Mouse (Mus musculus) fat pad, adult 2 months (tissue): ENCODE measurements around the gene Large1.
"Not testable (repeated sequence)": the region's sequence is repeated elsewhere in the genome, so short reads cannot be mapped to it uniquely, and the experiment has no call there.

Source experiments
- DNase-seq: peaks from one replicate; pipeline ENCODE4 v3.0.0-alpha.2; 2011; ENCODE audit warnings: low read depth, low spot score; ENCODE audit errors: extremely low read depth

The Large1 gene

GRCm38 (mm10) chr8:73353108-73353793 is at the start of gene Large1:
Gene Large1 (minus strand): TSS chr8:73353540.
- peak; percentile 63 for DNase-seq

GRCm38 (mm10) chr8:73400343-73400742 is 47.0 kb upstream of the Large1 start:
- DNase-seq: no peak

- DNase-seq: not testable (repeated sequence)
These were observed 19.7 kb upstream of the Large1 start for GRCm38 (mm10) chr8:73373001-73373400.

DNA sequence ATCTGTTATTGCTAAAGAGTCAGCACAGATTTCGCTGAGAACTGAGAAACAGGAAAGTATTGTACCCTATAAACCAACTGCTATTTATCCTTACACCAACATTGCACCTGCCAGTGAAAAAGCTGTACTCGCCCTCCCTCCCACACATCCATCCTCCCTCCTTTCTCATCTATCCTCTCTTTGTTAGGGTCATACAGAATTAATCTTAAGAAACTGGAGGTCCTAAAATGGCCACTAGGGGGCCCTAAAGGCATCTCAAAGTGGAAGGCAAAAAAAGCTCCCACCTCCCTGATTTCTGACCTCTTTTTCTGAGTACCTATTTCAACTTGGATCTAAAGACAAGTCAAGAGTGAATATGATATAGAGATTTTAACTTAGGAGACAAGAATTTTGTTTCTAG is 2.6 kb upstream of the Large1 start:
- DNase-seq: no peak

DNA sequence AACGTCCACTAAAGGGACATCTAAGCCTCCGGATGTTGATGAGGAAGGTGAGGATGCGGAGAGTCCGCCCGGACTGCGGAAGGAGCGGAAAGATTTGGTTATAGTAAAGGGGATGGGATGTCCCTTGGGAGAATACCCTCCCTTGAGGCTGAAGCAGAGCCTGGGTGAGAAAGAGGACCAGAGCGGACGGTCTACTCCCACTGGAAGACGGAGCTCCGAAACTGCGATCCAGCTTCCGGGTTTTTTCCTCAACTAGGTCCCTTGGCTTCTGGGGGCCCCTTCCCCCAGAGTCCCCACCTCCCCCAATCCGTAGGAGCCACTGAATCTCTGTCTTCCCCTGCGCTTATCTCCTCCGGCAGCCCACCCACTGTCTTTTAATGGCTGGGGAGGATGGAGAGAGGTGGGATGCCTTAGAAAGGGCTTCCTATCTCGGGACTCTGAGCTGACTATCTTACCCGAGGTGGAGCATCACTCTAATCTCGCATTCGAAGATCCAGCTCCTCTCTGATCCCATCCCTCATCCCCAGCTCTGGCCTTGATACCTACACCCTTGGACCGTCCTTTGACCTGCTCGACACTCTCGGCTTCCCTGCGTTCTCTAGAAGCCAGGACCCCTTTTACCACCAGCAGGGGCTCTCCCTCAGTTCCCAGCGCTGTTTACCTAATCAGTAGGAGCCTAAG is 1.0 kb upstream of the Large1 start:
- DNase-seq: no peak

DNA sequence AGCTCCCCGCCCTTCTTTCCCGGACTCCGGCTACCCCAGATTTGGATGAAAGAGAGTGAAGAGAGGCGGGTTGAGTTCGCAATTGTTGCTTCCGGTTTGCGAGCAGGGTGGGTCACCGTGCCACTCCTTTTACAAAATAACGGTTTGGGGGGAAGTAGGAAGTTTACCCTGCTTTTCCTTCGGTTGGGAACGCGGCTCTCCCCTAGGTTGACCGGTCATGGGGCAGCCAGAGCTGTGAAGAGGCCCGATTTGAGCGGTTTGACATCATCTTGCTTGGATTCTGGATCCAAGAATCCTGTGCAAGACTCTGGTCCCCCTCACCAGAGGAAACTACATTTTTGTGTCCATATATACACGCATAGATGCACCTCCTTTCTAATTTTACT is 447 bp upstream of the Large1 start:
- no peak for DNase-seq

- no peak for DNase-seq
These were observed 836 bp downstream of the Large1 start for GRCm38 (mm10) chr8:73352301-73353107.

DNA sequence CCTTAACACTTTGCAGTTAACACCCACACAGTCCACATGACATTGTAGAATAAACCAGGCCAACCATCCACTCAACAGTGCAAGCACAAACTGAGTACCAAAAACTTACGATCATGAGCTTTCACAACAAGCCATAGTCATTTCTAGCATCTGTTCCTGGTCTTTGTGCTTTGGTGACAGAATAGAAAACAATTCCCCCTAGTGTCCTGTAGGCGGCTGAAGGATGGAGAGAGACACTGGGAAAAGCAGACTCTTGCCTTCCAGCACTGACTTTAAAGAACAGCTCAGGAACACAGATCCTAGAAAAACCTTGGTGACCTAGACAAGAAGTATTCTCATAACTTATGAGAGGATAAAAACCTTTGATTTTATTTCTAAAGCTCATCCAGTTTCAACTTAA is 3.0 kb downstream of the Large1 start:
- DNase-seq: no peak

- no peak for DNase-seq
These were observed 10.5 kb downstream of the Large1 start for GRCm38 (mm10) chr8:73342761-73343395.

- DNase-seq: no peak
These were observed 16.5 kb downstream of the Large1 start for GRCm38 (mm10) chr8:73336845-73337244.

DNA sequence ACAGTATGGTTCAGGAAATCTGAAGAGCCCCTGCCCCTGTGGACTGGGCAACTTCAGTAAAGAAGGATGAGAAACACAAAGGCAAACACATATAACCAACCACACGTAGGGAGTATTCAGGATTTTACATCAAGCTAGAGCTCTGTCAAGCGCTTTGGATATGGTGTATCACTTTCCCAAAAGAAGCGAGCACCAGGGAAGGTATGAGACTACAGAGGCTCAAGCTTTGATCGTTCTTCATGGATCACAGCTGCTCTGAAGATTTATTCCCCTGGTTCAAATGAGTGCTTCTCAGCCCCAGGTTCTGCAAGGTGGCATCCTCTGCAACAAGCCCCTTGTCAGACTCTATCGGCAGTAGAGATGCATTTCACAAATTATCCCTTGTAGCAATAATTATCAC is 24.2 kb downstream of the Large1 start:
- DNase-seq: no peak

DNA sequence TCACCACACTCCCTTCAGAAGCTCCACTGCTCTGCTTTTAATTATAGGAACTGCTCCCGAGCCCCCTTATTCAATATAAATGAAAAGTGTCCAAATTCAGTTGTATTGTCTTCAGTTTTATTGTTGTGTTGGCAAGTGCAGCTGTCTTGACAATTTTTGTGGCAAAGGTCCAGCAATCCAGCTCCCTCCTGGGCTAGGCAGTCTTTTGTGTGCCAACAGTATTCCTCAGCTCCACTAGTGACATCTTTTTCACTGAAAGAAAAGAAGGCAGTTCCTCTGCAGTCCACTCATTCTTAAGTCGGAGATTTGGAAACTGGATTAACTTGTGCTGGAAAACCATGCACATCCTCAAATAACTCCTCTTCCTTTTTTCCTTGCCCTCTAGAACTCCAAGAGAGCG is 25.3 kb downstream of the Large1 start:
- DNase-seq: no peak

- DNase-seq: no peak
These were observed 28.7 kb downstream of the Large1 start for GRCm38 (mm10) chr8:73324667-73325066.

DNA sequence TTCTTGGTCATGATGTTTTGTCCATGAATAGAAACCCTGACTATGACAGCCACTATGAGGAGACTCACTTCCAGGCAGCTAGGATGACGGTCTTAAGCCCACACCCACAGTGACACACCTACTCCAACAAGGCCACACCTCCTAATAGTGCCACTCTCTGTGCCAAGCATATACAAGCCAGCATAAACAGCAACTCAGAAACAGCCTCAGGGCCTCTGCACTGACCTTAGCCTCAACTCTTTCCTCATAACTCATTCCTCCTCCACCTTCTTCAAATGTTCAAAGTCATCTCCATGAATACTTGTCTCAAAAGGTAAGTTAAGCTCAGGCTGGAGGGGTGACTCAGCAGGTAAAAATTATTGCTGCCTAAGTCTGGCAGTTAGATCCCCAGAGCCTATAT is 29.7 kb downstream of the Large1 start:
- DNase-seq: peak; percentile 80

DNA sequence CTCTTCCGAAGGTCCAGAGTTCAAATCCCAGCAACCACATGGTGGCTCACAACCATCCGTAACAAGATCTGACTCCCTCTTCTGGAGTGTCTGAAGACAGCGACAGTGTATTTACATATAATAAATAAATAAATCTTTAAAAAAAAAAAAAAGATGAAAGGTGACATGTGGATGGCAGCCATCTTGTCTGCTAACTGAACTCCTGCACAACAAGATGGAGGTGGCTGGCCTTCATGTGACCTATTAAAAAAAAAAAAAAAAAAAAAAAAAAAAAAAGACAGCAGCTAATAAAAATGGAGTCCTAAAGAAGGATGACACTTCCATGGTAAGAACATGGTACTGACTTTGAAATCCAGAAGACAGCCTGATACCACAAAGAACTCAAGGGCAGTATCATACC is 33.8 kb downstream of the Large1 start:
- not testable (repeated sequence) for DNase-seq

DNA sequence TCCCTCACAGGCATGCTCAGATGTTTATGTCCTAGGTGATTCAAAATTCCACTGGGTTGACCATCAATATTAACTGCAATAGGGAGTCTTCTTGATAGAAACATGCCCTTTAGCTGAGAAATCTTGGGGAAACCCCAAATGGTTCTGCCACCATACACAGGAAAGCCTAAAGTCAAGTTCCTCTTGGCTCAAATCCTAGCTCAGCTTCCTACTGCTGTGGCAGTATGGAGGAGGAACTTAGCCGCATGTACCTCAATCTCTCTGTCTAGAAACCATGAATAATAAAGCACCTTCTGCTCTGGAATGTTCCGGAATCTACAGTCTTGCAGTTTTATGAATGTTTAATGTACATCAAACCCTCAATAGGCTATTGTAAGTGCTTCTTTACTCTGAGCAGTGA is 39.4 kb downstream of the Large1 start:
- no peak for DNase-seq

DNA sequence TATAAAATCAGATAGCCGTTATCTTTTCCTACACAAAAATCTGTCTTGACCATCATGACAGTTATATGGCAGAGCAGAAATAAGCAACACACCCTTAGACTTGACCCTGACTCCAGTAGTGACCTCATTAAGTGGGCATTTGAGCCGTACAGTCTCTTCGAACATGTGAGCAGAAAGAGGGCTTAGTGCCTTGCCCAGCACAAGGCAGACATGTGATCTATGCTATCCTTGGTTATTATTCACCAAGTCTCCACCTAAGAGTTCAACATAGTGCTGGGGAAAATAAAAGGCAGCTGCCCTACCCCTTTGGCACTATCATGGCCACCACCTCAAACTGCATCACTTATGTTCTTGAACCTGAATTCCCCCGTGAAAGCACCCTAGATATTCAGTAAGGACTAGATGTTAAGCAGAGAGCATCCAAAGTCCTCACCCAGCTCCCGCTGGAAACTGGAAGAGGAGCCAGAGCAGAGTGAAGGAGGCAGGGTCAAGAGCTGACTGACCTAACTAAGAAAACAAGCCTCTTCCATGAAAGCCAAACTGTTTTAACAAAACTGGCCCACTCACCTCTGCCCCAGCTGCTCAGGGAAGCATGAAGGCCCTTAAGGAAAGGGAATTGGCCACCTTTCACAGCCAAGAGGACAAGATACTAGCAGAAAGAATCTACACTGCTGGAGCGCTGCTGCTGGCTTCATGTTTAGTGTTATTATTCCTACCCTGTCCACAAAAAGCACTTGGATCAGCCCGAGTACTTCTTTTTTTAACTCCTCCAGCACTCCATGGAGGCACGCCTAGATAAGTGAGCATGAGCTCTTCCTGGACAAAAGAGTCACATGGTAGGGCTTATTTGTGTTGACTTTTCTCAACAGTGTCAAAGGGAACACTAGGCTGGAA is 40.4 kb downstream of the Large1 start:
- DNase-seq: no peak

DNA sequence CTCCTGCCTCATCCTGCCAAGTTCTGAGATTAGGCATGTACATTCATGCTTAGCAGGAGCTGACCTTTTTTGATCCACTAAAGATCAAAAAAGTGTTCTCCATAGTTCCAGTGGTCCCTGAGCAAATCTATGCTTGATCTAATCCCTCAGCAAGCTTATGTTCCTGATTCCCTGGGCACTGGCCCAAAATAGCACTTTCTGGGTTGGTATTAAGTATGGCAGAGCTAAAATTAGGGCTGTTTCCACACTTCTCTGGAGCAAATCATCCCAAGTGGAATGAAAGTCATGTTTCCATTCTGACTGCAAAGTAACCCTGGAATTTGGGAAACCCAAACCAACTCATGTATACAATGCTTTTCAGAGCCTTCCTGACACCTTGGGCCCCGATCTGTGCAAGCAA is 42.9 kb downstream of the Large1 start:
- no peak for DNase-seq

DNA sequence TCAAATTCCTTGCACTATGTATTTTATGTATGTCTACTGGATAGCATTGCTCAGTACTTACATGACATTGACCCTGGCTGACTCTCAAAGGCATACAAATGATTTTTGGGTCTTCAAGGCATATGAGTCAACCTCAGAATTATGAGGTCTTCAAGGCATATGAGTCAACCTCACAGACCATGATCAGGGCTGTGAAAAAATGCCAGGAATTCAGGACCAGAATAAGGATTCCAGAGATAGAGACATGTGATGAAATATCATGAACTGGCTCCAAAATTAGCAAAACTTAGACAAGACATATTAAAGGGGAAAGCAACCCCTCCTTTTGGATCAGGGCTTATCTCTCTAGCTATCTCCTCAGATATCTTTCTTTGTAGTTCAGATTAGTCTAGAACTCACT is 43.3 kb downstream of the Large1 start:
- no peak for DNase-seq

DNA sequence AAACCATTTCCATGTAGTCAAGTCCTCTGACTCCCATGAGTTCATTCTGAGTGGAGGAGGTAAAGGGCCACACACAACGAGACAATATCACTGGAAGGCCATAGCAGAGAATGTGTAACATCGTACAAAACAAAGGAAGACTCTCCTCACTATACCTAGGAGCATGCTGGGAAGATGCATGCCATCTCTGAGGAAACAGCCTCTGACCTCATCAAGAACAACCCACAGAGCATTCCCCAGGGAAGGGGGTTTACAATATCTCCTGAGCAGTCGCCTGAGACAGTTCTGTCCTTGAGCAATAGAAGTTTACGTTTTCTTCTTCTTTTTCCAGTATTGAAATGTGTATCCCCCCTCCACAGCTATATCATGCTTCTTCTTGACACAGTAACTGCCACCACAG is 49.4 kb downstream of the Large1 start:
- DNase-seq: no peak

DNA sequence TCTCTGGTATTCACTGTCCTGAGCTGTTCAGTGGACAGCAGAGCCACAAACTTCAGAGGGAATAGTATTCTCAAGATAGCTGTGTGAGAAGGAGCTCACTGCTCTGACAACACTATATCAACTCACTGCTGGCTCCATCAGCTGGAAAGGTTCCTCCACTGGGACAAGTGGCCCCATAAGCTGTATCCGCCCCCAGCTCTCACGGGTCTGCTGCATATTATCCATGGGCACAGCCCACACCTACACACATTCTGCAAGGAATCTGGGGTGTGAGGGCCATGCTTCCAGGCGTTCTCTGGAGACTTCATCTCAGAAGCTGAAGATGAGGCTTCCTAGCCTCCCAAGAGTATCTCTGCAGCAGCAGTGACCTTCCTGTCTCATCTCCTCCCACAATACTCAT is 50.4 kb downstream of the Large1 start:
- no peak for DNase-seq
